Mouse (Mus musculus): Measurements from ENCODE around the gene Socs2. TPM values are rescaled to one million over a fixed set of nuclear protein-coding genes. Genes with fewer than 3 reads are reported as not detected.
A peak's percentile ranks its signal among the peaks of the same experiment; 100 is the strongest.

Gene Socs2
- 24.3 and 27.0 TPM in 2 replicates for polyA plus RNA-seq (2015; fragmentation: Nextera tagmentation; extraction: Ambion mirVana)

DNA sequence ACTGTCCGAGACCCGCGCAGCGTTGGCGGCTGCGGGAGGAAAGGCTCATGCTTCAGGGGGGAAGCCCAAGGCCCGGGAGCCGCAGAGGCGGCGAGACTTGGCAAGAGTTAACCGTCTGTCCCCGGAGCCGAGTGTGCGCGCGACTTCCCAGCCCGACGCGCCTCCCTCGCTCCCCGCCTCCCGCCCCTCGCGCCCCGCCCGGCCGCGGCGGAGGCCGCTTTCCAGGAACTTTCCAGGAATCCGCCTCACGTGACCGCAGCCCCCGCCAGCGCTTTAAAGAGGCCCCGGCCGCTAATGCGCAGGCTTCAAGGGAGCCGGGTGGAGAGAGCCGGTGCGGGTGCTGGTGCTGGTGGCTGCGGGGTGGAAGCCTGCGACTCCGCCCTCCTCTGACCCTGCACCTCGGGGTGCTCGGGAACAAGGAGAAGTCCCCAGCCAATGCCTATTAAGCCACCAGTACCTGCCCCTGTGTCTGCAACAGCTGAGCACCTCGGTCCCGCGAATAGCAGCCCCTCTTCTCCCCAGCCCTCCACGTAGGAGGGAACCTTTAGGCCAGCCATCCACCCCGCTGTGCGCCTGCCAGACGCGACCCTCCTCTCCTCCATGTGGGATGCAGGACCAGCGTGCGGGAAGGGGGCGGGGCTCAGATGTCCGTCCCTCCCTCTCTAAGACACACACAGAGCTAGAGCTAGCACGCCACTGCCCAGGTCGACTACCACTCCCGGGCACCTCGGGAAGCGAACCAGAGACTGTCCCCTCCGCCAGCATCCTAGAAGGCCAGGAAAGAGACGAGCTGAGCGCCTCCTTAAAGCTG, at the start of gene Socs2:
TSS of gene Socs2 (minus strand) at position 496 of the 811 bp plus-strand sequence.
- WGBS: under 1% methylated on average over 66 of the region's 66 CpGs
- H3K4me1 ChIP-seq (ENCODE audit: control insufficient read depth, insufficient read depth, low read length): peaks cover 14% of the 10 kb centered on the region
- ATAC-seq (ENCODE audit: insufficient read depth, low FRiP score): peak; percentile 91

DNA sequence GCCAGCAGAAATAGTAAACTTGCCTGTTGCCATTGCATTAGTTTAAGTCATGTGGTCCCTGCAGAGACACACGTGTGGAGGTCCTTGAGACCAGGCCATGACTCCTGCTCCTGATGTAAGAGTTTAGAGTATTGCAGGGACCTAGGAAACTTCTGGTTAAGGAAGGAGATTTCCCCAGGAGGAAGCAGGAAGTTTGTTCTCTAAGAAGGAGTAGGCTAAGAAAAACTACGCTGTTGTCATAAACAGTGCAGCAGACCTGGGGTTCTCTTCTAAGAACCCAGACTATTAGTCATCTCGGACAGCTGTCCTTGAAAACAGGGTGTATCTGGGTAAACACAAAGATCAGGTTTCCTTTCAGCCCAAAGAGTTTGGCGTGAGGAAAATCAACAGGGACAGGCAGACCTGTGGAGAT, 48.5 kb upstream of the Socs2 start:
- WGBS: 19% methylated on average over 4 of the region's 4 CpGs
- Histone ChIP-seq H3K4me3 (replicated peaks; ENCODE audit: low read length) (no peak overlapping the region), H3K4me2 (ENCODE audit: low read depth, low read length) (no peak overlapping the region), H3K27me3 (ENCODE audit: control insufficient read depth, insufficient read depth, low read length) (no peaks in the 10 kb centered on the region), H3K4me1 (ENCODE audit: control insufficient read depth, insufficient read depth, low read length) (no peaks in the 10 kb centered on the region), H3K9ac (ENCODE audit: low read length) (no peak overlapping the region), H3K27ac (ENCODE audit: low read length) (peak overlapping the region; percentile 55), H3K9me3 (replicated peaks; ENCODE audit: control insufficient read depth, low read length) (no peaks in the 10 kb centered on the region), H3K36me3 (ENCODE audit: control insufficient read depth, insufficient read depth, low read length) (no peaks in the 10 kb centered on the region)
- no peak for ATAC-seq (ENCODE audit: insufficient read depth, low FRiP score)

More for the DNA sequence above, at the start of gene Socs2:
- peak within 1 kb of the TSS; percentile 81 for H3K27ac ChIP-seq (ENCODE audit: low read length)
- peak within 1 kb of the TSS; percentile 78 for H3K4me3 ChIP-seq (replicated peaks; ENCODE audit: low read length)
- no peaks in the 10 kb centered on the region for H3K9me3 ChIP-seq (replicated peaks; ENCODE audit: control insufficient read depth, low read length)
- H3K9ac ChIP-seq (ENCODE audit: low read length): peak within 1 kb of the TSS; percentile 85
- peak within 1 kb of the TSS; percentile 97 for H3K4me2 ChIP-seq (ENCODE audit: low read depth, low read length)
- no peaks in the 10 kb centered on the region for H3K36me3 ChIP-seq (ENCODE audit: control insufficient read depth, insufficient read depth, low read length)
- no peaks in the 10 kb centered on the region; the same call in 1 of the 2 replicates for H3K27me3 ChIP-seq (ENCODE audit: control insufficient read depth, insufficient read depth, low read length)

DNA sequence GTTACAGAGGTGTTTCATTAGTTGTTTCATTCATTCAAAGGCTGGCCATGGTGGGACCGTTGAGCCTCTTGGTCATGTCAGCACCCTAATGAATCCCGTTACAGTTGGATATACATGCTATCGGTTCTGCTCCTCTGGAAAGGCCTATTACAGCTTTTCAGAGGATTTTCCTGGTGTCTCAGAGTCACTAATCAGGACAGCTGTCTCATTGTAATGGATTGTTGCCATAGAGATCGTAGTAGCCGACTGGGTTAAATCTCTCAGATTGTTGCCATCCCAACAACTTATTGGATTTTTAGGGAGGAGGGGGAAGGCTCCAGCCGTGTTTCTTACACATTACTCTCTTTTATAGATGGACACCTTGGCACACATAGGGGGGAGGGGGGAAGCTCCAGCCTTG, 47.5 kb upstream of the Socs2 start:
- WGBS: 67% methylated on average over 6 of the region's 6 CpGs
- no peak for ATAC-seq (ENCODE audit: insufficient read depth, low FRiP score)
- Histone ChIP-seq H3K4me2 (ENCODE audit: low read depth, low read length) (no peak overlapping the region), H3K9me3 (replicated peaks; ENCODE audit: control insufficient read depth, low read length) (no peaks in the 10 kb centered on the region), H3K36me3 (ENCODE audit: control insufficient read depth, insufficient read depth, low read length) (no peaks in the 10 kb centered on the region), H3K4me3 (replicated peaks; ENCODE audit: low read length) (no peak overlapping the region), H3K27ac (ENCODE audit: low read length) (no peak overlapping the region), H3K9ac (ENCODE audit: low read length) (no peak overlapping the region), H3K4me1 (ENCODE audit: control insufficient read depth, insufficient read depth, low read length) (no peaks in the 10 kb centered on the region), H3K27me3 (ENCODE audit: control insufficient read depth, insufficient read depth, low read length) (no peaks in the 10 kb centered on the region)

DNA sequence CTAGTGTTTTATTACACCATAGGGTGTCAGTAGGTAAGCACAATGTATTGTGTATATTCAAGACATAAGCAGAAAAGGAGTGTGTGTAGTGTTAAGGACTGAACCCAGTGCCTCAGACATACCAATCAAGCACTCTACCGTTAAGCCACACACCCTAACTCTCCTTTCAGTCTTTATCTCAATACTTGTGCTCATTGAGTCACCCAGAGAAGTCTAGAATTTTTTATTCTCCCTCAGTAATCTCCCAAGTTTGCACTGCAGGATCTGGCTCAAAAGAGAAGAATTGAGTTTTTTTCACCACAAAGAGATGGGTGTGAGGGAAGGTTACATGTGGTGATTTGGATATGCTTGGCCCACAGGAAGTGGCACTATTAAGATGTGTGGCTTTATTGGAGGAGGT, 45.3 kb upstream of the Socs2 start:
- no peak for ATAC-seq (ENCODE audit: insufficient read depth, low FRiP score)
- no peak overlapping the region for H3K9ac ChIP-seq (ENCODE audit: low read length)
- WGBS: 67% methylated on average over 1 of the region's 1 CpGs
- no peak overlapping the region for H3K4me2 ChIP-seq (ENCODE audit: low read depth, low read length)
- no peaks in the 10 kb centered on the region for H3K9me3 ChIP-seq (replicated peaks; ENCODE audit: control insufficient read depth, low read length)
- H3K36me3 ChIP-seq (ENCODE audit: control insufficient read depth, insufficient read depth, low read length): no peaks in the 10 kb centered on the region
- no peaks in the 10 kb centered on the region for H3K27me3 ChIP-seq (ENCODE audit: control insufficient read depth, insufficient read depth, low read length)
- no peaks in the 10 kb centered on the region for H3K4me1 ChIP-seq (ENCODE audit: control insufficient read depth, insufficient read depth, low read length)
- no peak overlapping the region for H3K27ac ChIP-seq (ENCODE audit: low read length)
- no peak overlapping the region for H3K4me3 ChIP-seq (replicated peaks; ENCODE audit: low read length)

DNA sequence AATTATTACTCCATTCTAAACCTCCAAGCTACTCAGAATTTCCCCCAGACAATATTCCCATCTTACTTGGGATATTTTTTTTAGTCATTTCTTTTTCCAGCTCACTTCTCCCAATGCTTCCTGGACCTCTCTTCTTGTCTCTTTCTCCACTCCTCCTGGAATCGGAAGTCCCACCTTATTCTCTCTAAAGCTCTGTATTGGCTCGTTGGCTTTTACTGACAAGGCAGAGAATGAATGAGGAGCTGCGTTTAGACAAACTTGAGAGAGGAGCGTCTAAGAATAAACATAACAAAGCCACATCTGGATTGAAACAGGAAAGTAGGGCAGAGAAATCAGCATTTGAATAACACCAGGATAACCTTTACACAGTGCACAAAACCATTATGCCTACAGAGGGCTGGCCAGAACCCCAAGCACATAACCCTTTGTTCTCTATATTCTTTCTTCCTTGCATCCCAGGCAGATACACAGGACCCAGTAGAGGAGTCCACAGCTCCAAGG, 44.1 kb upstream of the Socs2 start:
- no peak overlapping the region for H3K4me2 ChIP-seq (ENCODE audit: low read depth, low read length)
- ATAC-seq (ENCODE audit: insufficient read depth, low FRiP score): no peak
- no peak overlapping the region for H3K4me3 ChIP-seq (replicated peaks; ENCODE audit: low read length)
- 44% methylated on average over 4 of the region's 4 CpGs for WGBS
- H3K9ac ChIP-seq (ENCODE audit: low read length): no peak overlapping the region
- H3K27me3 ChIP-seq (ENCODE audit: control insufficient read depth, insufficient read depth, low read length): no peaks in the 10 kb centered on the region
- no peaks in the 10 kb centered on the region for H3K4me1 ChIP-seq (ENCODE audit: control insufficient read depth, insufficient read depth, low read length)
- no peaks in the 10 kb centered on the region for H3K9me3 ChIP-seq (replicated peaks; ENCODE audit: control insufficient read depth, low read length)
- no peak overlapping the region for H3K27ac ChIP-seq (ENCODE audit: low read length)
- H3K36me3 ChIP-seq (ENCODE audit: control insufficient read depth, insufficient read depth, low read length): no peaks in the 10 kb centered on the region

DNA sequence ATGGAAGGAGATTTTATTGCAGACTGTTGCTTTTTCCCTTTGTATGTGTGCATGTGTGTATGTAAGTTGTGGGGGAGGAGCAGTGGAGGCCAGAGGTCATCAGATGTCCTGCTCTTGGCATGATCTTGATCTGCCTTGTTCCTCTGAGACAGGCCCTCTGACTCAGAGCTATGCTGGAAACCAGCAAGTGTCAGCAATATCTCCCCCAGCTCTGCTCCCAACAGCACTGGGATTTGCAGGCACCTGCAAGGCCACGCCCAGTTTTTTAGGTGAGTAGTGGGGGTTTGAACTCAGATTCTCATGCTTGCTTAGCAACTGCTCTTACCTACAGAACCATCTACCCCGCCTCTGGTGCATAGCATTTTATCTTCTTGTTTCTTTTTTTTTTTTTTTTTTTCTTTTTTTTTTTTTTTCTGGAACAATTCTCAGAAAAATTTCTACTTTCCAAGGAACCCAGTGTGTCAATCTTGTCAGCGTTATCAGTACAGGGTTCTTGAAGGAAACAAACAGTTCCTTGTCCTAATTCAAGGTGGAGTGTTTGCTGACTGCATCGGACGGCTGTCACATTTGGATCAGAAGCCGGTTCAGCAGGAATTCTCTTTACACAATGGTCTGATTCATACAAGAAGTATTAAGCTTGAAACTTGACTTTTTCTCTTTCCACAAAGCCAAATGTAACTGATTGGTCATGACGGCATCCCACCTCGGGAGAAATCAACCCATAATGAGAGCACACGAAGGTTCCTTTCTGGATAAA, 41.2 kb upstream of the Socs2 start:
- ATAC-seq (ENCODE audit: insufficient read depth, low FRiP score): peak; percentile 78; the same call in 1 of the 2 replicates
- no peak overlapping the region for H3K4me3 ChIP-seq (replicated peaks; ENCODE audit: low read length)
- WGBS: 68% methylated on average over 9 of the region's 9 CpGs

DNA sequence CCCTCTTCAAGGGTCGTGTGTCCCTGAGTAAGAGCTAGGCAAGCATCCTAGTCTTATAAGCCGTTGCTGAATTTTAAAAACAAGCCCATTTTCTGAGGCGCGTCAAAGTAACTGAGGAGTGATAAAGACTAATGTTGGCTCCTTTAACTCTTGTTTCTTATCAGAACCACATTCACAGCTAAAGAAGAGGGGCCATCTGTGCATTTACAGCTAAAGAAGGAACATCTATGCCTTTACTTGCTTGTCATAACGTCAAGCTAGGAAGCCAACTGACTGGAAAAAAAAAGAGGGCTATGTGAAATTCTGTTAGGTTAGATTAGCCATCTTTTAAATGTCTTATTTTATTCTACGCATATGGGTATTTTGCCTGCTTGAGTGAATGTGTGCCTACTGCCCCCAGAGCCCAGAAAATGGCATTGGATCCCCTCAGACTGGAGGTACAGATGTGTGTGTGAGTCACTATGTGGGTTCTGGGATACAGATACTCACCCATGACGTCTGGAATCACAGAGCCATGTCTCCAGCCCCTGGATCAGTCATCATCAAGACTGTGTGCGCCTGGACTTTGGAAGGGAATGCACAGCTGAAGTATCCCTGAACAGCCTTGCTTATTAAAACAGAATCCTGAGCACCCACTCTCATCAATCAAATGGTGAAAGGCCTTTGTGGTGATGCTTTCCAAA, 40.5 kb upstream of the Socs2 start:
- Histone ChIP-seq H3K36me3 (ENCODE audit: control insufficient read depth, insufficient read depth, low read length) (no peaks in the 10 kb centered on the region), H3K27me3 (ENCODE audit: control insufficient read depth, insufficient read depth, low read length) (no peaks in the 10 kb centered on the region), H3K27ac (ENCODE audit: low read length) (peak overlapping the region; percentile 77), H3K9me3 (replicated peaks; ENCODE audit: control insufficient read depth, low read length) (no peaks in the 10 kb centered on the region), H3K4me1 (ENCODE audit: control insufficient read depth, insufficient read depth, low read length) (no peaks in the 10 kb centered on the region), H3K9ac (ENCODE audit: low read length) (no peak overlapping the region), H3K4me2 (ENCODE audit: low read depth, low read length) (no peak overlapping the region), H3K4me3 (replicated peaks; ENCODE audit: low read length) (no peak overlapping the region)
- no peak for ATAC-seq (ENCODE audit: insufficient read depth, low FRiP score)
- WGBS: 76% methylated on average over 8 of the region's 8 CpGs

More for the DNA sequence above, 41.2 kb upstream of the Socs2 start:
- H3K9me3 ChIP-seq (replicated peaks; ENCODE audit: control insufficient read depth, low read length): no peaks in the 10 kb centered on the region
- H3K4me1 ChIP-seq (ENCODE audit: control insufficient read depth, insufficient read depth, low read length): no peaks in the 10 kb centered on the region
- H3K27me3 ChIP-seq (ENCODE audit: control insufficient read depth, insufficient read depth, low read length): no peaks in the 10 kb centered on the region
- H3K27ac ChIP-seq (ENCODE audit: low read length): peak overlapping the region; percentile 77
- H3K9ac ChIP-seq (ENCODE audit: low read length): no peak overlapping the region
- no peaks in the 10 kb centered on the region for H3K36me3 ChIP-seq (ENCODE audit: control insufficient read depth, insufficient read depth, low read length)
- H3K4me2 ChIP-seq (ENCODE audit: low read depth, low read length): no peak overlapping the region

DNA sequence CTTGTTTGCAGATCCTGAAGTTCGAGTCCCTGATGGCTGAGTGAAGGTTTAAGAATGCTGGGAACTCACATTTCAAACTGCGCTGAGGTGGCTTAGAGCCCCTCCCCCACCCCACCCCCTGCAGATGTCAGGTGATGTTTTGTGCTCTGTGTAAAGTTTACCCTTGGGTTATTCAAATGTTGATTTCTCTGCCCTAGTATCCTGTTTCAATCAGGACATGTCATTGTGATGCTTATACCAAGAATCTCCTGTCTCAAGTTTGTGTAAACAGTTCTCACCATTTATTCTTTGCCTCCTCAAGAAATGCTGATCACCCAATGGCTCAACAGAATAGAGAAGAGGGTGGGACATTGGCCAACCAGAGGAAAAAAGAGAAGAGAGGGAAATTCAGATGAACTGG, 39.1 kb upstream of the Socs2 start:
- no peaks in the 10 kb centered on the region for H3K36me3 ChIP-seq (ENCODE audit: control insufficient read depth, insufficient read depth, low read length)
- H3K27ac ChIP-seq (ENCODE audit: low read length): no peak overlapping the region
- no peak overlapping the region for H3K4me3 ChIP-seq (replicated peaks; ENCODE audit: low read length)
- 49% methylated on average over 2 of the region's 2 CpGs for WGBS
- no peak for ATAC-seq (ENCODE audit: insufficient read depth, low FRiP score)
- H3K9ac ChIP-seq (ENCODE audit: low read length): no peak overlapping the region
- no peak overlapping the region for H3K4me2 ChIP-seq (ENCODE audit: low read depth, low read length)
- no peaks in the 10 kb centered on the region for H3K27me3 ChIP-seq (ENCODE audit: control insufficient read depth, insufficient read depth, low read length)
- H3K9me3 ChIP-seq (replicated peaks; ENCODE audit: control insufficient read depth, low read length): no peaks in the 10 kb centered on the region
- H3K4me1 ChIP-seq (ENCODE audit: control insufficient read depth, insufficient read depth, low read length): no peaks in the 10 kb centered on the region

Measured in stomach, embryonic 16.5 days (tissue).